Mouse (Mus musculus): ENCODE results near the gene Apold1.

DNA sequence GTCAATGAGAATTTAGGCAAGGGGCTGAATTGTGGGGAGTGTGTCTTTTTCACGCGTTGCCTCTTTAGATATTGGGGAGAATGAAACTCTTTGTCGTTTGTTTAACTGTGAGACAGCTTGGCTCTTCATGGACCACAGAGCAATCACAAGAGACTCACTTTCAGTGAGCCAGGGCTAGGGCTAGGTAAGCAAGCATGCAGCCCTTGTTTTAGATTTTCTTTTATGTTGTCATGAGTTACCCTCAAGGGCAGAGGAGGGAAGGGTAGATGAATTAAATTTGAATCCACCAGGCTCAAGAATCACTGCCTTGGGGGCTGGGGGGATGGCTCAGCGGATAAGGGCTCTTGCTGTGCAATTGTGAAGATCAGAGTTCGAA lies 19.0 kb upstream of the Apold1 start:
- no peak for TF ChIP-seq CEBPB (IDR thresholded peaks at IDR 0.05; ENCODE audit: low read depth)
- TF ChIP-seq CTCF (IDR thresholded peaks at IDR 0.05; ENCODE audit: control insufficient read depth, insufficient read depth, insufficient read length): no peak

All from C2C12 (cell line).